Mouse (Mus musculus): Measurements from ENCODE around the gene Slx1b. TPM values are rescaled to one million over a fixed set of nuclear protein-coding genes. Genes with fewer than 3 reads are reported as not detected.
"Not testable (repeated sequence)": the region's sequence is repeated elsewhere in the genome, so short reads cannot be mapped to it uniquely, and the experiment has no call there.

The Slx1b gene
- 17.5 and 18.0 TPM in 2 replicates for polyA plus RNA-seq (2015; fragmentation: Nextera tagmentation; extraction: Ambion mirVana)

- Histone ChIP-seq H3K27ac (replicated peaks) (peak within 1 kb of the TSS; percentile 96), H3K4me2 (replicated peaks) (peak within 1 kb of the TSS; percentile 81), H3K9me3 (no peaks in the 10 kb centered on the region), H3K9ac (replicated peaks) (peak within 1 kb of the TSS; percentile 93), H3K4me1 (peaks cover 30% of the 10 kb centered on the region), H3K27me3 (no peaks in the 10 kb centered on the region), H3K4me3 (peak within 1 kb of the TSS; percentile 95), H3K36me3 (peaks cover 38% of the 10 kb centered on the region)
- under 1% methylated on average over 40 of the region's 40 CpGs for WGBS
- peak; percentile 97 for ATAC-seq (replicated peaks)
Measured at GRCm38 (mm10) chr7:126695631-126696207, at the start of gene Slx1b. TSS of gene Slx1b (minus strand) at chr7:126695784.

GRCm38 (mm10) chr7:126741964-126742482, 46.4 kb upstream of the Slx1b start:
- whole genome bisulfite sequencing: 92% methylated on average over 13 of the region's 13 CpGs
- no peaks in the 10 kb centered on the region for H3K36me3 ChIP-seq
- H3K9me3 ChIP-seq: no peaks in the 10 kb centered on the region
- H3K27ac ChIP-seq (replicated peaks): no peak overlapping the region
- no peak for ATAC-seq (replicated peaks)
- H3K9ac ChIP-seq (replicated peaks): no peak overlapping the region
- no peak overlapping the region for H3K4me3 ChIP-seq
- H3K4me2 ChIP-seq (replicated peaks): no peak overlapping the region
- 0 out of 2 replicates have a peak, but pooled peaks cover 7% of the 10 kb centered on the region for H3K4me1 ChIP-seq
- H3K27me3 ChIP-seq: no peaks in the 10 kb centered on the region

GRCm38 (mm10) chr7:126741452-126741851, 45.9 kb upstream of the Slx1b start:
- Histone ChIP-seq H3K9me3 (no peaks in the 10 kb centered on the region), H3K4me1 (0 out of 2 replicates have a peak, but pooled peaks cover 7% of the 10 kb centered on the region), H3K27ac (replicated peaks) (no peak overlapping the region), H3K4me3 (no peak overlapping the region), H3K27me3 (no peaks in the 10 kb centered on the region), H3K9ac (replicated peaks) (no peak overlapping the region), H3K36me3 (no peaks in the 10 kb centered on the region), H3K4me2 (replicated peaks) (no peak overlapping the region)
- ATAC-seq (replicated peaks): no peak
- WGBS: 87% methylated on average over 5 of the region's 5 CpGs

GRCm38 (mm10) chr7:126740977-126741376, 45.4 kb upstream of the Slx1b start:
- 84% methylated on average over 5 of the region's 5 CpGs for WGBS
- no peak for ATAC-seq (replicated peaks)

GRCm38 (mm10) chr7:126740132-126740735, 44.6 kb upstream of the Slx1b start:
- no peaks in the 10 kb centered on the region for H3K27me3 ChIP-seq
- ATAC-seq (replicated peaks): no peak
- H3K27ac ChIP-seq (replicated peaks): no peak overlapping the region
- no peak overlapping the region for H3K4me2 ChIP-seq (replicated peaks)
- WGBS: 72% methylated on average over 13 of the region's 13 CpGs
- H3K36me3 ChIP-seq: no peaks in the 10 kb centered on the region
- 0 out of 2 replicates have a peak, but pooled peaks cover 7% of the 10 kb centered on the region for H3K4me1 ChIP-seq
- H3K4me3 ChIP-seq: no peak overlapping the region
- H3K9ac ChIP-seq (replicated peaks): no peak overlapping the region
- H3K9me3 ChIP-seq: no peaks in the 10 kb centered on the region

More at GRCm38 (mm10) chr7:126740977-126741376, 45.4 kb upstream of the Slx1b start:
- 0 out of 2 replicates have a peak, but pooled peaks cover 7% of the 10 kb centered on the region for H3K4me1 ChIP-seq
- no peaks in the 10 kb centered on the region for H3K9me3 ChIP-seq
- H3K36me3 ChIP-seq: no peaks in the 10 kb centered on the region
- H3K27ac ChIP-seq (replicated peaks): no peak overlapping the region
- H3K4me2 ChIP-seq (replicated peaks): no peak overlapping the region
- no peaks in the 10 kb centered on the region for H3K27me3 ChIP-seq
- H3K9ac ChIP-seq (replicated peaks): no peak overlapping the region
- no peak overlapping the region for H3K4me3 ChIP-seq

GRCm38 (mm10) chr7:126739551-126739950, 44.0 kb upstream of the Slx1b start:
- Histone ChIP-seq H3K4me3 (no peak overlapping the region), H3K4me1 (0 out of 2 replicates have a peak, but pooled peaks cover 7% of the 10 kb centered on the region), H3K27me3 (no peaks in the 10 kb centered on the region), H3K36me3 (no peaks in the 10 kb centered on the region), H3K9me3 (no peaks in the 10 kb centered on the region), H3K27ac (replicated peaks) (no peak overlapping the region), H3K9ac (replicated peaks) (no peak overlapping the region), H3K4me2 (replicated peaks) (no peak overlapping the region)
- WGBS: 81% methylated on average over 17 of the region's 17 CpGs
- ATAC-seq (replicated peaks): no peak

GRCm38 (mm10) chr7:126736122-126736521, 40.5 kb upstream of the Slx1b start:
- Histone ChIP-seq H3K4me3 (no peak overlapping the region), H3K27ac (replicated peaks) (no peak overlapping the region), H3K4me1 (0 out of 2 replicates have a peak, but pooled peaks cover 7% of the 10 kb centered on the region), H3K36me3 (no peaks in the 10 kb centered on the region), H3K9ac (replicated peaks) (no peak overlapping the region), H3K27me3 (no peaks in the 10 kb centered on the region), H3K9me3 (no peaks in the 10 kb centered on the region), H3K4me2 (replicated peaks) (no peak overlapping the region)
- no peak for ATAC-seq (replicated peaks)
- 90% methylated on average over 8 of the region's 8 CpGs for WGBS

GRCm38 (mm10) chr7:126730256-126730789, 34.7 kb upstream of the Slx1b start:
- H3K27ac ChIP-seq (replicated peaks); H3K9me3 ChIP-seq; H3K4me3 ChIP-seq; H3K9ac ChIP-seq (replicated peaks); H3K4me1 ChIP-seq; ATAC-seq (replicated peaks); H3K27me3 ChIP-seq; H3K36me3 ChIP-seq; H3K4me2 ChIP-seq (replicated peaks): not testable (repeated sequence)
- 89% methylated on average over 4 of the region's 4 CpGs for WGBS

- Histone ChIP-seq H3K36me3 (no peaks in the 10 kb centered on the region), H3K4me3 (no peak overlapping the region), H3K27me3 (no peaks in the 10 kb centered on the region), H3K9me3 (no peaks in the 10 kb centered on the region), H3K27ac (replicated peaks) (no peak overlapping the region), H3K9ac (replicated peaks) (no peak overlapping the region), H3K4me2 (replicated peaks) (no peak overlapping the region), H3K4me1 (no peaks in the 10 kb centered on the region)
- WGBS: 90% methylated on average over 5 of the region's 5 CpGs
- no peak for ATAC-seq (replicated peaks)
Measured at GRCm38 (mm10) chr7:126725667-126726066, 30.1 kb upstream of the Slx1b start.

- WGBS: 83% methylated on average over 3 of the region's 3 CpGs
- no peak for ATAC-seq (replicated peaks)
- H3K27ac ChIP-seq (replicated peaks): no peak overlapping the region
- no peaks in the 10 kb centered on the region for H3K9me3 ChIP-seq
- no peaks in the 10 kb centered on the region for H3K27me3 ChIP-seq
- no peaks in the 10 kb centered on the region for H3K4me1 ChIP-seq
- no peak overlapping the region for H3K4me3 ChIP-seq
- no peak overlapping the region for H3K4me2 ChIP-seq (replicated peaks)
- H3K36me3 ChIP-seq: no peaks in the 10 kb centered on the region
- H3K9ac ChIP-seq (replicated peaks): no peak overlapping the region
Measured at GRCm38 (mm10) chr7:126725077-126725476, 29.5 kb upstream of the Slx1b start.

- Histone ChIP-seq H3K4me3 (no peak overlapping the region), H3K27ac (replicated peaks) (no peak overlapping the region), H3K9ac (replicated peaks) (no peak overlapping the region), H3K27me3 (no peaks in the 10 kb centered on the region), H3K9me3 (no peaks in the 10 kb centered on the region), H3K4me1 (no peaks in the 10 kb centered on the region), H3K36me3 (no peaks in the 10 kb centered on the region), H3K4me2 (replicated peaks) (no peak overlapping the region)
- WGBS: 93% methylated on average over 13 of the region's 13 CpGs
- ATAC-seq (replicated peaks): no peak
Measured at GRCm38 (mm10) chr7:126721635-126722034, 26.1 kb upstream of the Slx1b start.

GRCm38 (mm10) chr7:126718787-126719337, 23.3 kb upstream of the Slx1b start:
- no peaks in the 10 kb centered on the region for H3K27me3 ChIP-seq
- H3K36me3 ChIP-seq: no peaks in the 10 kb centered on the region
- no peak overlapping the region for H3K27ac ChIP-seq (replicated peaks)
- no peaks in the 10 kb centered on the region for H3K4me1 ChIP-seq
- H3K4me2 ChIP-seq (replicated peaks): no peak overlapping the region
- no peak overlapping the region for H3K4me3 ChIP-seq
- no peak overlapping the region for H3K9ac ChIP-seq (replicated peaks)
- WGBS: 96% methylated on average over 5 of the region's 5 CpGs
- H3K9me3 ChIP-seq: no peaks in the 10 kb centered on the region
- no peak for ATAC-seq (replicated peaks)

All from forebrain, embryonic 15.5 days (tissue).